Mouse (Mus musculus) thymus, postnatal 14 days (tissue): ENCODE measurements around the gene Mup22.
"Not testable (repeated sequence)": the region's sequence is repeated elsewhere in the genome, so short reads cannot be mapped to it uniquely, and the experiment has no call there.

Source experiments
- DNase-seq: peaks from one replicate; pipeline ENCODE4 v3.0.0; 2021

The Mup22 gene

DNA sequence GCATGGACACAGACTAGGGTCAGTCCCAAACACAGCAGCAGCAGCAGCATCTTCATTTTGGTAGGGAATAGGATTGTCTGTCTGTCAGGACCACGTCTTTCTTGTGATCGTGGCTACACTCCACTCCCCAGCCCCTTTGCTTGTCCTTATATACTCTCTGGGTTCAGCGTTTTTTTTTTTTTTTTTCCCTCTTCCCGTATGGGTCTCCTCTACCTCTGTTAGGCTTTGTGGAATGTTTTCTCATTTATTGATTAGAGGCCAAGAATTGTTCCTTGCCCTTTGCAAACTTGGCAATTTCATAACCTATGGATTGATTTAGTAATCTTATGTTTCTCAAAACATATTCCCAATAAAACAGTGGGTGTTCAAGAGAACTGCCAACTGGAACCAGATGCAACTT lies at the start of gene Mup22:
Gene Mup22, minus strand, starts transcription at position 101 of the 400 bp plus-strand sequence.
- not testable (repeated sequence) for DNase-seq

DNA sequence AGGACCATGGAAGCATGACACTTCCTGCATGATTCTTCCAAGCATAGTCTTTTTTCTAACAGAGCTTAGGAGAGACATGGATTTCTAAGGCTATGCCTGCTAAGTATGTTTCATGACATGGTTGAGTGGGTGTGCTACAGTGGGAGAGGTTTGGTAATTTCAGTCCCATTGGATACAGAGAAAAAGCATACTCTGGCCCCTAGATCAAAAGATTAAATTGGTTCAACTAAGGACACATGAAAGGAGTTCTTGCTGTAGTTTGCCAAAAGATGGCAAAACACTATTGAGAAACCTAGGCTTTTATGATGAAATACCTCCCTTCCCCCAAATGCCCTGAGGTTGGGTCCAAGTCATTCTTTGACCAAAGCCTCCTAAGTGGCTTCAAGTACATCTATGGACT lies 19.6 kb upstream of the Mup22 start:
- DNase-seq: not testable (repeated sequence)
